Mouse (Mus musculus): ENCODE results near the gene Dnah2.

DNA sequence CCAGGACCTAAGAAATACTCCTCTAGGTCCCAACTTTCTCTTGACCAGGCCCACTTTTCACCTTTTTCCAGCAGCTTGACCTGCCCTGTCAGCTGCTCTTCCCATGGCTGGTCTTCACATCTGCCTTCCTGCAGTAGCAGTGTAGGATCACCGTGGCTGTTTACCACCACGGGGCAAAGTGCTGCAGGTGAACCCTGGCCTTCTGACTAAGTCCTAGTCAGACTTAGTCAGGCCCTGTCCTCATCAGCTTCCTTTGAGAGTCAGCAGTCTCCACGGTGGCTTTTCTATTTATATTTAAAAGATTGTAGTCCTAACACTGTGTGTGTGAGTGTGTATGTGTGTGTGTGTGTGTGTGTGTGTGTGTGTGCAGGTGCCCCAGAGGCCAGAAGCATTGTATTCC, 171.1 kb downstream of the Dnah2 start:
- no peak for TF ChIP-seq POLR2A (IDR thresholded peaks at IDR 0.05; ENCODE audit: borderline replicate concordance, control insufficient read depth, low read depth, low read length)
- TF ChIP-seq CTCF (IDR thresholded peaks at IDR 0.05; ENCODE audit: control insufficient read depth, insufficient read depth, low read length): no peak
